Mouse (Mus musculus): ENCODE measurements around the gene RPS10-NUDT3. TPM values are rescaled to one million over a fixed set of nuclear protein-coding genes. Genes with fewer than 3 reads are reported as not detected.

The RPS10-NUDT3 gene
- polyA plus RNA-seq, 1 experiment: 0.16 TPM

GRCm38 (mm10) chr17:27603036-27603435, 32.0 kb downstream of the RPS10-NUDT3 start:
- Histone ChIP-seq H3K27ac (ENCODE audit: insufficient read depth, low read length) (peak overlapping the region; percentile 70), H3K27me3 (ENCODE audit: control insufficient read depth, insufficient read depth, low read length) (no peaks in the 10 kb centered on the region), H3K4me3 (replicated peaks; ENCODE audit: insufficient read depth, low read depth, low read length) (no peak overlapping the region), H3K4me1 (ENCODE audit: control insufficient read depth, insufficient read depth, low read length) (peaks cover 62% of the 10 kb centered on the region)
- 93% methylated on average over 2 of the region's 2 CpGs for whole genome bisulfite sequencing
- no peak for DNase-seq
- TF ChIP-seq POLR2A (IDR thresholded peaks at IDR 0.05; ENCODE audit: borderline replicate concordance, insufficient read depth, low read length): no peak
- TF ChIP-seq CTCF (IDR thresholded peaks at IDR 0.05; ENCODE audit: borderline replicate concordance, insufficient read depth, low read depth, low read length): no peak

GRCm38 (mm10) chr17:27600869-27601268, 34.2 kb downstream of the RPS10-NUDT3 start:
- DNase-seq: peak; percentile 78 to 84
- Histone ChIP-seq H3K27me3 (ENCODE audit: control insufficient read depth, insufficient read depth, low read length) (no peaks in the 10 kb centered on the region), H3K4me3 (replicated peaks; ENCODE audit: insufficient read depth, low read depth, low read length) (no peak overlapping the region), H3K4me1 (ENCODE audit: control insufficient read depth, insufficient read depth, low read length) (peaks cover 72% of the 10 kb centered on the region), H3K27ac (ENCODE audit: insufficient read depth, low read length) (peak overlapping the region; percentile 37)
- WGBS: 7% methylated on average over 5 of the region's 5 CpGs
- TF ChIP-seq CTCF (IDR thresholded peaks at IDR 0.05; ENCODE audit: borderline replicate concordance, insufficient read depth, low read depth, low read length) (no peak), POLR2A (IDR thresholded peaks at IDR 0.05; ENCODE audit: borderline replicate concordance, insufficient read depth, low read length) (no peak)

- Histone ChIP-seq H3K27me3 (ENCODE audit: control insufficient read depth, insufficient read depth, low read length) (no peaks in the 10 kb centered on the region), H3K27ac (ENCODE audit: insufficient read depth, low read length) (peak overlapping the region; percentile 37), H3K4me3 (replicated peaks; ENCODE audit: insufficient read depth, low read depth, low read length) (no peak overlapping the region), H3K4me1 (ENCODE audit: control insufficient read depth, insufficient read depth, low read length) (peaks cover 77% of the 10 kb centered on the region)
- WGBS: 78% methylated on average over 3 of the region's 3 CpGs
- no peak for DNase-seq
- TF ChIP-seq CTCF (IDR thresholded peaks at IDR 0.05; ENCODE audit: borderline replicate concordance, insufficient read depth, low read depth, low read length): no peak
- TF ChIP-seq POLR2A (IDR thresholded peaks at IDR 0.05; ENCODE audit: borderline replicate concordance, insufficient read depth, low read length): no peak
Measured at GRCm38 (mm10) chr17:27600286-27600685, 34.7 kb downstream of the RPS10-NUDT3 start.

- peak overlapping the region; percentile 41 for H3K27ac ChIP-seq (ENCODE audit: insufficient read depth, low read length)
- WGBS: 40% methylated on average over 21 of the region's 21 CpGs
- peaks cover 55% of the 10 kb centered on the region for H3K4me1 ChIP-seq (ENCODE audit: control insufficient read depth, insufficient read depth, low read length)
- TF ChIP-seq POLR2A (IDR thresholded peaks at IDR 0.05; ENCODE audit: borderline replicate concordance, insufficient read depth, low read length) (no peak), CTCF (IDR thresholded peaks at IDR 0.05; ENCODE audit: borderline replicate concordance, insufficient read depth, low read depth, low read length) (no peak)
- no peak for DNase-seq
- no peaks in the 10 kb centered on the region for H3K27me3 ChIP-seq (ENCODE audit: control insufficient read depth, insufficient read depth, low read length)
- no peak overlapping the region for H3K4me3 ChIP-seq (replicated peaks; ENCODE audit: insufficient read depth, low read depth, low read length)
Measured at GRCm38 (mm10) chr17:27596376-27597190, 38.4 kb downstream of the RPS10-NUDT3 start.

- DNase-seq: peak in 1 of 2 experiments; percentile 57
- Histone ChIP-seq H3K4me1 (ENCODE audit: control insufficient read depth, insufficient read depth, low read length) (peaks cover 47% of the 10 kb centered on the region), H3K27me3 (ENCODE audit: control insufficient read depth, insufficient read depth, low read length) (no peaks in the 10 kb centered on the region), H3K27ac (ENCODE audit: insufficient read depth, low read length) (peak overlapping the region; percentile 41), H3K4me3 (replicated peaks; ENCODE audit: insufficient read depth, low read depth, low read length) (no peak overlapping the region)
- WGBS: 25% methylated on average over 15 of the region's 15 CpGs
- TF ChIP-seq CTCF (IDR thresholded peaks at IDR 0.05; ENCODE audit: borderline replicate concordance, insufficient read depth, low read depth, low read length) (0 out of 2 replicates have a peak, but pooled peaks have one; percentile 18), POLR2A (IDR thresholded peaks at IDR 0.05; ENCODE audit: borderline replicate concordance, insufficient read depth, low read length) (no peak)
Measured at GRCm38 (mm10) chr17:27595659-27596375, 39.2 kb downstream of the RPS10-NUDT3 start.

- Histone ChIP-seq H3K27ac (ENCODE audit: insufficient read depth, low read length) (no peak overlapping the region), H3K27me3 (ENCODE audit: control insufficient read depth, insufficient read depth, low read length) (no peaks in the 10 kb centered on the region), H3K4me3 (replicated peaks; ENCODE audit: insufficient read depth, low read depth, low read length) (no peak overlapping the region), H3K4me1 (ENCODE audit: control insufficient read depth, insufficient read depth, low read length) (peaks cover 37% of the 10 kb centered on the region)
- no peak for TF ChIP-seq POLR2A (IDR thresholded peaks at IDR 0.05; ENCODE audit: borderline replicate concordance, insufficient read depth, low read length)
- no peak for TF ChIP-seq CTCF (IDR thresholded peaks at IDR 0.05; ENCODE audit: borderline replicate concordance, insufficient read depth, low read depth, low read length)
- no peak for DNase-seq
- WGBS: 97% methylated on average over 7 of the region's 7 CpGs
Measured at GRCm38 (mm10) chr17:27592565-27592910, 42.5 kb downstream of the RPS10-NUDT3 start.

- 87% methylated on average over 12 of the region's 12 CpGs for WGBS
- Histone ChIP-seq H3K4me3 (replicated peaks; ENCODE audit: insufficient read depth, low read depth, low read length) (no peak overlapping the region), H3K27ac (ENCODE audit: insufficient read depth, low read length) (no peak overlapping the region), H3K4me1 (ENCODE audit: control insufficient read depth, insufficient read depth, low read length) (peaks cover 40% of the 10 kb centered on the region), H3K27me3 (ENCODE audit: control insufficient read depth, insufficient read depth, low read length) (no peaks in the 10 kb centered on the region)
- no peak for DNase-seq
- TF ChIP-seq CTCF (IDR thresholded peaks at IDR 0.05; ENCODE audit: borderline replicate concordance, insufficient read depth, low read depth, low read length): peak; percentile 27; the same call in 1 of the 2 replicates
- TF ChIP-seq POLR2A (IDR thresholded peaks at IDR 0.05; ENCODE audit: borderline replicate concordance, insufficient read depth, low read length): no peak
Measured at GRCm38 (mm10) chr17:27591826-27592564, 43.0 kb downstream of the RPS10-NUDT3 start.
